8 mouse cellular contexts compared by ENCODE assay signal in genomic region chr5:92811761-92812160, GRCm38 (mm10).
DNase-seq lines count a peak whose midpoint lies in the region; ATAC-seq lines count a peak whose summit lies in the region.

No protein-coding gene starts in this region.

- no peak overlapping the region; the same call in 1 of the 2 replicates for H3K9ac ChIP-seq in embryonic facial prominence, embryonic 13.5 days
- no peak overlapping the region for H3K9ac ChIP-seq in hindbrain, embryonic 12.5 days

- DNase-seq in cerebellum, postnatal 14 days: peak; percentile 42 to 53
- no peak for DNase-seq in cerebellum, adult 18-20 months
- DNase-seq in lung, adult 18-20 months: peak; percentile 39 to 56
- no peak for DNase-seq in spleen, postnatal 10 days (ENCODE audit: low spot score in 2 of 2)
- no peak for DNase-seq in adrenal gland, adult 8-10 months

- H3K27me3 ChIP-seq in embryonic facial prominence, embryonic 13.5 days: peaks cover 16% of the 10 kb centered on the region
- H3K27me3 ChIP-seq in hindbrain, embryonic 12.5 days: peaks cover 3% of the 10 kb centered on the region

- no peak overlapping the region for H3K27ac ChIP-seq in embryonic facial prominence, embryonic 13.5 days
- H3K27ac ChIP-seq in hindbrain, embryonic 12.5 days: 0 out of 2 replicates have a peak overlapping the region, but pooled peaks have one; percentile 40

- 29% methylated on average over 7 of the region's 7 CpGs for WGBS in embryonic facial prominence, embryonic 13.5 days
- 26% methylated on average over 7 of the region's 7 CpGs for WGBS in hindbrain, embryonic 12.5 days

- no peaks in the 10 kb centered on the region for H3K9me3 ChIP-seq in embryonic facial prominence, embryonic 13.5 days
- H3K9me3 ChIP-seq in hindbrain, embryonic 12.5 days (replicated peaks): no peaks in the 10 kb centered on the region

- 0 out of 2 replicates have a peak overlapping the region, but pooled peaks have one; percentile 12 for H3K4me2 ChIP-seq in embryonic facial prominence, embryonic 13.5 days
- peak overlapping the region; percentile 15; the same call in 1 of the 2 replicates for H3K4me2 ChIP-seq in hindbrain, embryonic 12.5 days (replicated peaks)

- peaks cover 24% of the 10 kb centered on the region for H3K4me1 ChIP-seq in embryonic facial prominence, embryonic 13.5 days
- H3K4me1 ChIP-seq in hindbrain, embryonic 12.5 days: peaks cover 35% of the 10 kb centered on the region

- no peak for ATAC-seq in embryonic facial prominence, embryonic 13.5 days (ENCODE audit: insufficient number of reproducible peaks, insufficient read depth, low FRiP score, low TSS enrichment, low read depth)
- ATAC-seq in hindbrain, embryonic 12.5 days (ENCODE audit: low FRiP score): no peak
- ATAC-seq in activated CD4-positive, CD25-positive, alpha-beta regulatory T cell, adult 4 months: no peak

- no peak overlapping the region for H3K4me3 ChIP-seq in embryonic facial prominence, embryonic 13.5 days
- H3K4me3 ChIP-seq in hindbrain, embryonic 12.5 days: no peak overlapping the region

- no peaks in the 10 kb centered on the region for H3K36me3 ChIP-seq in embryonic facial prominence, embryonic 13.5 days
- no peaks in the 10 kb centered on the region for H3K36me3 ChIP-seq in hindbrain, embryonic 12.5 days

Comparison
In these comparisons a context has a peak if more than half of its experiments do, and no peak if none do; other contexts are left out.
1. DNase-seq: peak in cerebellum, postnatal 14 days (2 of 2) and lung, adult 18-20 months (2 of 2); none in cerebellum, adult 18-20 months (0 of 2), spleen, postnatal 10 days (0 of 2) and adrenal gland, adult 8-10 months (single experiment).